Mouse (Mus musculus): ENCODE measurements at regions not wholly inside any gene's neighbourhood (a gene's known extent, or its start where the extent isn't known, plus 50 kb on each side); places are given as distances from the start of the nearest gene placed in this dataset.

DNA sequence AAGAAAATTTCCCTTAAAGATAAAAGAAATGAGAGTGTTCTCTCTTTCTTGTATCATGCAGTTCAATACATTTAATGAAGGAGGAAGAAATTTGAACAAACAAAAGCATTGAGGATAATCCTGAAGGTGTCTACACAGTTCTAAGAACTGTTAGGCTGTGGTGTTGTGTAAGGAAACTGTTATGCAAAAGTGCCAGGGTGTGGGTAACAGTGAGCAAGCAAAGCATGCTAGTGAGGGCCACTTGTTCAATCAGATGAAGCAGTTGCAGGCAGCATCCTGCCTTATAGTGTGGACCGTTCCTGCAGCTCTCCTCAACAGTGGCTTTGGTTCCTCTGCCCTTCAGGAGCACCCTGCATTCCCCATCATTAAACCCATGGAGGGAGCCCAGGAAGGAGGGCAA lies 177.1 kb upstream of the Marcks start:
- no peak for DNase-seq

DNA sequence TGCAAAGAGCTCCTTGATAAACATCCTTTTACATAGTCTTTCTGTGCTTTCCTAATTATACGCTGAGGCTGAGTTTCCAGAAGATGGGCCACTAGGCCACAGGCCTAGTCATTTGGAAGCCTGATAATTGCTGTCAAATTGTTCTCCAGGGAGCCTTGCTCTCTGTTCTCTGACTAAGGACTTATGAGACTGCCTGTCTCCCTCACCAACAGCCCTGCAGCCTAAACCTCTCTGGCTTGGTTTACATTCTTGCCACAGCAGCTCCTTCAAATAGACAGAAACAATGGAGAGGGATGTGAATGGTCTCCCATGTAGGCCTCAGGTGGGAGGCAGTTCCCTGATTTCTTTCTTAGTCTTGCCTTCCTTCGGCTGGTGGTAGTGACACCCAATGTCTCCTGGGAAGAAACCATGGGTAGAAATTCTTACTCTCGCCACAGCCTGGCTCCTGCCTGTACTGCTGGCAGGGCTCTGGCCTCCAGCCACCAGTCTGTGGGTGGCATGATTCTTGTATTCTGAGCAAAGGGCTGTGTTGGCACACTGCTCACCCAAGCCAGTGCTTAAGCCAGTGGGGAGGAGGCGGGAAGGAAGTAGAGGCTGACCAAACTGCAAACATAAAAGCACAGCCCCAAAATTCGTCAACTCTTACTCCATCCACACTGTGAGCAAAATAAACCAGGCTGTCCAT lies 176.2 kb upstream of the Marcks start:
- peak; percentile 79 to 88 for DNase-seq

DNA sequence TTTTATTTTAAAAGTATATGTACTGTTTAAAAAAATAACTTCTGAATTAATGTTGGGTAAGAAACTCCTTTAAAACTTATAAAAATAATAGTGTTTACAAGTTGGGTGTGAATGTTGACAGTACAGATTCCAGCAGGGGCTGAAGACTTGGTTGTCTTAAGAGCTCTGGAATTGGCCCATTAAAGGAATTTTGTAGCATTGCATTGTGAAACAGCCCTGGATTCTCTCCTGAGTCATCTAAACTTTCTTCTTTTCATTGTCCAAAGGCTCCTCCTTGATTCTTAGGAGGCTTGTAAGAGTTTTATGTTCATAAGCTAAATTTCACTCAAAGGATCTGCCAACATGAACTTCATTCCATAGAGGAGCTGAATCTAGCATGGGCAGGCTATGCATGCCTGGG lies 174.7 kb upstream of the Marcks start:
- DNase-seq = no peak

DNA sequence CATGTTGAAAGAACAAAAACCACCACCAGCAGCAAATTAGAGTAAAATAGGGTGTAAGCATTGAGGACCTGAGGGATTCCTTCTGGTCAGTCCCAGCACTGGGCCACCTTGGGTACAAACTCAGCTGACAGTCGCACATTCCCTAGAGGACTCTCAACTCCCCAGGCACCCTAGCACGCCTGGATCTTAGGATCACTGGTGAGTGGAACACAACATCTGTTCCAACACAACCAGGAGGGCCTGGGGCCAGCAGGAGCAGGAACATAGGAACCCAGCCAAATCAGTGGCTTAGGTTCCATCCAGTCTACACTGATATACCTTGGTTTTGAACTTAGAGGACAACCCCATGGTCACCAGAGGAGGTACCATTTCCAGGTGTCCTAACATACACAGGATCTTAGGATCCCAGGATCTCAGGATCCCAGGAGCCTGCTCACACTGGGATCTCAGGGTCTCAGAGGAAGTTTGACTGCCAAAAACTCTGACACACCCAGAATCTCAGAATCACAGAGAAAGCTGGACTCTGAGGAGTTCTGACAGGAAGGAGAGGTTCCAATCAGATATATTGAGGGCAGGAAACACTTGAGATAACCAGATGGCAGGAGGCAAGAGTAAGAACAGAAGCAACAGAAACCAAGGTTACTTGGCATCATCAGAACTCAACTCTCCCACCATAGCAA lies 171.7 kb upstream of the Marcks start:
- no peak for DNase-seq

DNA sequence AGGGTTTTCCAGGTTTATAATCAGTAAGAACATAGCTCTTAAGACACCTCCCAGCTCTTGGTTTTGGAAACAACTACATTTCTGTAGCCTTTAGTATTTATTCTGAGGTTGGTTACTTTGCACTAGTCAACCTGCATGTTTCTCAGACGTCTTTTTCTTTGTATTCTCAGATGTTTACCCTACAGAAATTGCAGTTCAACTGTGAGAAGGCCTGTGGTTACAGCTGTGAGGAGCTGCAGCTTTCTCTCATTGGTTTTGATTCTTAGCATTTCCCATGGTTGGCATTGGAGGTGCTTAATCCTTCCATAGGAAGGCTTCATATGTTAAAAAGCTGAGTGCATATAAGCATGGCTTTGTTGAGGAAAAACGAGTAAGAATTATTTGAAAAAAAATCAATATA lies 165.9 kb upstream of the Marcks start:
- DNase-seq = no peak

DNA sequence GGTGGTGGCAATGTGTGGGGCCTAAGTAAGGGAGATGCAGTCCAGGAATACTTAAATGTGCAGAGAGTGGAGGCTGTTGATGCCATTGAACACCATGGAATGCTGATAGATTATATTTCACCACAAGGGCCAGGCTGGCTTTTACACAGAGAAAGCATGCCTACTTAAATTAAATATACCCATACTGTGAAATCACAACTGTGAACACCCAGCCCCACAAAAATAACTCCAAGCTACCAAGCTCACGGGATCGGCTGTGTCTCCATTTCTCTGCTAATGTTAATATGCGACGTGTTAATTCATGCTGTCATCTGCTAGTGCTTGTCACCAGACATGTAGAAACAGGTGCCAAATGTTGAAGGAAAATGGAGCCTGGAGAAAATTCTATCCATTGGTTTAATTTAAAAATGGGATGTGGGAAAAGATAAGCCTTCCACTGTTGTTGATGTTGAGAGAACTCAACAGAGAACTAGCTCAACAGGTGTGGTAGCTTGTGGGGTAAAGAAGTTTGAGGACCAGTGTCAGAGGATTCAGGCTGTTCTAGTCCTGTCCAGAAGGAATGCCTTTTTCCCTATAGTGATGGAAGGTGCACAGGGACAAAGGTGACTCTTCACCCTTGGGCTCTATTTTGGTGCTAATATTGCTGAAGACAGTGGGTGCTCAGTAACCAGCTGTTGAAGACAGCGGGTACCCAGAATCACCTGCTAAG lies 161.6 kb upstream of the Marcks start:
- DNase-seq = no peak

DNA sequence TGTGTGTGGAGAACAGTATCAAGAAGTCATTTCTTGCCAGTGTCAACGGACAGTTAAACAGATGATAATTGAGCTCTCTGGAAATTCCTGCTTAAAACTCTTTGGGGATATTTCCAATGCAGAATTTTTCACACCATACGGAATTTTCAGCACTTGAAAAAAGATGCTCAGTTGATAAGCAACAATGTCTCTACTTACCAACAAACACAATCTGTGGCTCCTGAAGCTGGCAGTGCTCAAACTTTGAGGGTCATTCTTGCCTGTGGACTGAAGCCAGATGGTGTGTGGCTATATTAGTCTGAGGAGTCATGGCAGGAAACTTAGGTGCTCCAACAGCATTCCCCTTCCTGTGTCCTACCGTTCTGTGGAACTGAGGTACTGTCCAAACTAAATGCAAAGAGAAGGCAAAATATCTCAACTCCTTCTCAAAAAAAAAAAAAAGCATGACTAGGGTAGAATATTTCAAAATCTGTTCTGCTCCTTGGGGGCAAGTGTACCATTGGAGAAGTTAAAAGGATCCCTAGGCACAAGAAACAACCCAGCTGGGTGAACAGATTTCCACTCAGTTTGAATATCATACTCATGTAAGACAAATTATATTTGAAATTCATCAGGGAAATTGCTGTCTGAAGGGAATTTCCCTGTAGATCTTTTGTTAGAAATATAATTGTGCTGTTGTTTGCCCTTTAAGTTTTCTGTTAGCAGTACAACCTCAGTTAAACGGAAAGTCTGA lies 160.1 kb upstream of the Marcks start:
- DNase-seq = peak in 1 of 2 experiments; percentile 22

DNA sequence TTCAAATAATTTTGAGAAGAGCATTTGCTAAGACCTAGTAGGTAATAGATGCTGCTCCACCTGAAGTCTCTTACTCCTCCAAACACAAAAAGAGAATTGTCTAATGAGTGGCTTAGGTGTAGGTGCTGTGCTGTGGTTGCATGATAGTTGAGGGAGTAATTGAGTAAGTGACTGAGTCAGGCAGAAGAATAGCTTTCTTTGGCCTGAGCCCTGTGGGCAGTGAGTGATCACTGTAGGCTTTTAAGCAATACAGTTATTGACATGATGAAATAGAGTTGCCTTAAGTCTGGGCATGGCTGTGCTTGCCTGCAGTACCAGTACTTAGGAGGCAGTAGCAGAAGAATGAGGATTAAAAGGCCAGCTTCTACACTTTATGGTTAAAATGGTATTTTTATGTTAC lies 155.5 kb upstream of the Marcks start:
- DNase-seq = no peak

DNA sequence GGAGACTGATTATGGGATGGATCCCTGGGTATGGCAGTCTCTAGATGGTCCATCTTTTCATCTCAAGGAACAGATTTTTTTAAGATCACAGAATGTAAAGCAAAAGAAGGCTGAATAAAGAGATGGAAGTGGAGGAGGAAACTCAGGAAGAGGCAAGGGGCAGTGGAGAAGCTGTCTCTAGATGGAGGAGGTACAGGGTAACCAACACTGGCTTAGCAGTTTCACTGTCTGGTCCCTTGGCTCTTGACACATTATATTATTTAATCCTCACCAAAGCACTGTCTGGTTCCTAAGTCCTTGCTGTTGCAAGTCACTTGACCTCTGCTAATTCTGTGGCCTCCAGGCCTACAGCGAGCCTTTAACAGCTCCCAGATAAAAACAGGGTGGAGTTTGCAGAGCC lies 154.6 kb upstream of the Marcks start:
- DNase-seq = no peak

DNA sequence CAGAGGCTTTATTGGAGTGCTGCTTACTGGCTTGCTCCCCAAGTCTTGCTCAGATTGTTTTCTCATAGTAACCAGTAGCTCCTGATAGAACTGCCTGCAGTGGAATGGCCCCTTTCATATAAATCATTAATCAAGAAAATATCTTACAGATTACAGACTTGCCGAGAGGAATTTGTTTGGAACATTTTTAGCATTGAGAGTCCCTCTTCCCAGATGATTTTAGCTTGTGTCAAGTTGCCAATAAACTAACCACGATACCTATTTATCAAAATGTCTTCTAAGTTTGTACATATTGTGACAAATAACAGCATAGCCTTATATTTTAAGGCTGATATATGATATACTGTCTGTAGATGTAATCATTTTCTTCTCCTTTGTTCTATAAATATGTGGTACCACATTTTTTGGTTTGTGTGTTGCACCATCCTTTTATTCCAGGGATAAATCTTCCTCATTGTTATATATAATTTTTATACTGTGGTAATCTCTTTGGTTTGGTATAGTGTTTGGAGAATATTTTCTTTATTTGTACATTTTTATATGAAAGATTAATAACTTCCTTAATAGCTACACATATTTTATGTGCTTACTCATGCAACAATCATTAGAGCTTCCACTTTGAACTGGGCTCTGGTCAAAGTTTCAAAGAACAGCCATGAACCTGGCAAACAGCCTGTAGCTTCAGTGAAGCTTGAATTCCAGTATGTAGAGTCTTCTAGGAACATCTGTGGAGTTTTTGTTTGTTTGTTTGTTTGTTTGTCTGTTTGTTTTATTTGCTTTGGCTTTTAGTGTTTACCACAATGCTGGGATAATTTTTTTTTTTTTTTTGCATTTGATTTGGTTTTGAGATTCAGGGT lies 153.1 kb upstream of the Marcks start:
- no peak for DNase-seq

DNA sequence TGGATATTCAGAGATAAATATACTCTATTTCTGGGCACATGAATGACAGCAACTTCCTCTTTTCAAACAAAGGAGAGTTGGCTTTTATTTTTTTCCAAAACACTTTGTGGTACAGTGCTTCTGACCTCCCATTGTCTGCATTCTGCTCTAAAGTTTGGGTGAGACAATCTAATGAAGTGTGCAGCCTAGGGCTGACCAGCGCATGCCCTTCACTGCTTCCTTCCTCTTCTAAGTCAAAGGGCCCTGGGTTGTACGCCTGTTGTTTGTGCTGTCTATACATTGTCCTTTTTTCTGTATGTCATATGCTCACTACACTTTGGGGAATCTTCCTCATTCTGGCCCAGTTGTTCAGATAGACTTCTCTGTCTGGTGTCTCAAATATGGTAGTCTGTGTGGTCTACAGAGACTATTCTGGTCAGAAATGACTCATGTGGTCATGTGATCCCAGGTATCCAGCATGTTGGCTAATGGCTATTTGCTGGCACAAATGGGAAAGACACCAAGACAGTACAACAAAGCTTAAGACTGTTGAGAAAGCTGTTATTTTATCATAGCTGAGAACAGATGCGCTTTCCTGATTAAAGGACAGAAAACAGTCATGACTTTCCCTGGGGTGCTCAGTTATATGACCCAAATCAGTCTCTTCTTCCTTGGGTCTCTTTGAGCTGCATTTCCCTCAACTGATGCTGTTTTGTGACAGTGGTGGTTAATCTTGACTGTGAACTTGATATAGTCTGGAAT lies 151.4 kb upstream of the Marcks start:
- DNase-seq = no peak

DNA sequence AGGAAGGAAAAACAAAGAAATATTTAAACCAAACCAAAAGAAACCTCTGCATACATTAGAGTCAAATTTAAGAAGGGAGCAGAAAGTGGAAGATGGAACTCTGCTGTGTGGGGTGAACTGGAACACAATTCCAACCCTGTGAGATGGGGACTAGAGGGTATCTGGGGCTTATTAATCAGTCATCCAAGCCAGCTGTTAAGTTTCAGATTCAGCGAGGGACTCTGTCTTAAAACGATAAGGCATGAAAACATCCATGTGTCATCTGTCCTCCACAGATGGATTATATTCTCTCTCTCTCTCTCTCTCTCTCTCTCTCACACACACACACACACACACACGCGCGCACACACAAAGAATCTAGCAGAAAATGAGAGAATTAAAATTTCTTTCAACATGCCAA lies 147.6 kb upstream of the Marcks start:
- DNase-seq = no peak

DNA sequence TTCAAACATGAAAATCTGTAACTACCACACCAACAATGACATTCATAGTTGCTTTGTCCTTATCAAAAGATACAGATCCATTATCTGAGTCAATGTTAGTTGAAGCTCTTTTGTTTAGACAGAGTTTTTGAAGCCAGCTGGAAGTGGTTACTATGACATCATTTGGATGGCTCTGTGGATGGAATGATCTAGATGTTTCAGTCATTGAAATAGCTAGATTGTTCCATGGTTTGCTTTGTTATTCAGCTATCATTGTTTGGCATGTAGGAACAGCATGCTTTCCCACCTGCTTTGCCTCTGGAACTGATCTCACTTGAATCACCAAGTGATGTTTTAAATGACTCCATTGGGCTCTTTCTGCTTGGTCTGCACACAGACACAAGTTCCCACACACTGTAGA lies 144.2 kb upstream of the Marcks start:
- DNase-seq = no peak

DNA sequence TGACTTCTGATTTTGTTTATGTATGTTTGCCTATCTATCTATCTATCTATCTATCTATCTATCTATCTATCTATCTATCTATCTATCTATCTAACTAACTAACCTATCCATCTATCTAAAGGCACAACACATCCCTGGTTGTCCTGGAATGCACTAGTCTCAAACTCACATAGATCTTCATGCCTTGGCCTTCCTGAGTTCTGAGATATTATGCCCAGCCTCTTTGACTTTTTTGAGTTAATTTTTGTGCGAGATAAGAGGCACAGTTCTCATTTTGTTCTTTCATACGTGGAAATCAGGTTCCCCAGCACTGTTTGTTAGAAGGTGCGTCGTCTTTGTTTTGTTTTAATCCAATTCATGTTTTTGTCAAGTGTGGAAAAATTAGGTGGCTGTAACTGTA lies 142.1 kb upstream of the Marcks start:
- DNase-seq = no peak

DNA sequence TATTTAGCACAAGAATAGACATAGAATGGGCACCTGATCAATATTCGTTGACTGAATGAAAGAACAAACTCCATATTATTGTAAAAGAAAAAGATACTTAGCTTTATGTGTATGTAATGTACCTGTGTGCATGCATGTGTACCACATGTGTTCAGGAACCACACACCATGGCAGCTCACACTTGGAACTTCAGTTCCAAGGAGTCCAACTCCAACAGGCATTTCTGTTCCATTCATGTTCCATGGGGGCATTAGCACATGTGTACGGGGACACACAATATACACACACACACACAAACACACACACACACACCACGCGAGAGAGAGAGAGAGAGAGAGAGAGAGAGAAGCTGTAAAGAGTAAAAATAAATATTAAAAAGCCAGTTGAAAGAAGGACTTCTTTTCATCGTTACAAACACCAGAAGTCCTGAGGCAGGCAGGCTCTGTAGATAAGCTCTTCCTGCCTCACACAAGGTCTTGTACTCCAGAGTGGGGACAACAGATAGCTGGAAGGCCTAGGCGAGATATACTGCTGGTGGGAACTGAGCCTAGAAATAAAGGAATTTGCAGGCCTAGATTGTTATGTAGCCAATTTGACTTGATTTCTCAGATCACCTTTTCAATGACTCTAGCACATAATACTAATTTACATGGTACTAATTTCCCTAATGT lies 141.6 kb upstream of the Marcks start:
- no peak for DNase-seq

DNA sequence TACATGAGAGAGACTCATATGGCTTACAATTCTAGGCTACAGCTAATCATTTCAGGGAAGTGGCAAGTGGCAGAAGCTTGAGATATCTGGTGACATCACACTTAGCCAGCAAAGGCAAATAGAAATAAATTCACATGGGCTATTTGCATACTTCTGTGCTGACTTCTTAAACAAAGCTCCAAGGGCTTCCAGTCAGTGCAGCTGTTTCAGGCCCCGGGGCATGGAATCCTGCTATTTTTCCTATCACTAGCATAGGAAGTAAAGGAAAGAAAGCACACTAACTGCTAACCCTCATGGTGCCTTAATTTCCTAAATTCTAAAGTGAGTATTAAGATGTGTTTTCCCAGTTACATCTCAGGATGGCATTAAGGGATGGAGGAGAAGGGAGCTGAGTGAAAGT lies 140.6 kb upstream of the Marcks start:
- DNase-seq = no peak

DNA sequence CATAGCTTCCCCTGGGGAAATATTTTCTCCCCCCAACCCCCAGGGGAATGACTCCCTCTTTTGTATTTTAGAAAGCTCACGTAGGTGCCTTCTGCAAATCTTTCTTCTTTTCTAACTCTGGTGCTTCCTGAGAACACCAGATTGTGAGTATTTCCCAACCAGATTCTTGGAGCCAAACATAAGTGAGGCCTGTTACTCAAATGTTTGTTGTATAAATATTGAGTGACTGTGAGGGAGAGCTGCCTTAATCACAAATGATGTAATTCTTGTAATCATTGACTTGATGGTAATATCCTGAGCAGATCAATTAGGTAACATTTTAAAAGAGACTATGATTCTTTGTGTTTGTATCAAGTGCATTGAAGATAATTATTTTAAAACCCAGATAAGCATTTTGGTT lies 137.1 kb upstream of the Marcks start:
- DNase-seq = no peak

DNA sequence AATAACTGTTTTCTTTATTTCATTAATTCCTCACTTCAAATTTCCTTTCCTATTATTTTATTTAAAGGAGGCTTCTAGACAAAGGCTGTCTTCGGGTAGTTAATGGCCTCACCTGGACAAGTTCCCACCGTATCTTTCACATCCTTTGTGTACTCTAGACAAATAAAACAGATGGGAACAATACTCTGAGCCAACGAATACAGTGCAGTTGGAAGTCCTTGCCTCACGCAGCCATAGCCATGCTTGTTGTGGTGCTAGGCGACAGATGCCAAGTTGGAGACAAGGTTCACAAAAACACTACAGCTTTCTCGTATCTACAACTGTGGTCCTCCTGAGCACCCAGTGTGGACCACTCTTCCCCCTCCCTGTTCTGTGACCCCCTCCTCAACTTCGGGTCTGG lies 136.6 kb upstream of the Marcks start:
- peak in 1 of 2 experiments; percentile 14 for DNase-seq

DNA sequence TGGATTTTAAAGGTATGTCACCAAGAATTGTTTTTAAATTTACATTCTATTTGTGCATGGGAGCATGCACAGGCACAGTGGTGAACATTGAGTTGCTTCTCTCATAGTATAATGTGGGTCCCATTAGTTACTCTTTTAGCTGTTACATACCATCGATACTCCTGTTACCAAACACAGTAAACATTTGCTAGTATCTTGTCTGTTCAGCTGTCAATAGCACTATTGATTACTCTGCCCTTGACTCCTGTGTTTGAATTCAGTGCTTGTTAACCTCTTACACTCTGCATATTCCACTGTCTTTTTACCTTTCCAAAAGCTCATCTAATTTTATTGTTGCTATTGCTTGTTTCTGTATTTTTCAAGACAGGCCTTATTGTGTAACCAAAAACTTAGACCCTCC lies 133.2 kb upstream of the Marcks start:
- DNase-seq = no peak

DNA sequence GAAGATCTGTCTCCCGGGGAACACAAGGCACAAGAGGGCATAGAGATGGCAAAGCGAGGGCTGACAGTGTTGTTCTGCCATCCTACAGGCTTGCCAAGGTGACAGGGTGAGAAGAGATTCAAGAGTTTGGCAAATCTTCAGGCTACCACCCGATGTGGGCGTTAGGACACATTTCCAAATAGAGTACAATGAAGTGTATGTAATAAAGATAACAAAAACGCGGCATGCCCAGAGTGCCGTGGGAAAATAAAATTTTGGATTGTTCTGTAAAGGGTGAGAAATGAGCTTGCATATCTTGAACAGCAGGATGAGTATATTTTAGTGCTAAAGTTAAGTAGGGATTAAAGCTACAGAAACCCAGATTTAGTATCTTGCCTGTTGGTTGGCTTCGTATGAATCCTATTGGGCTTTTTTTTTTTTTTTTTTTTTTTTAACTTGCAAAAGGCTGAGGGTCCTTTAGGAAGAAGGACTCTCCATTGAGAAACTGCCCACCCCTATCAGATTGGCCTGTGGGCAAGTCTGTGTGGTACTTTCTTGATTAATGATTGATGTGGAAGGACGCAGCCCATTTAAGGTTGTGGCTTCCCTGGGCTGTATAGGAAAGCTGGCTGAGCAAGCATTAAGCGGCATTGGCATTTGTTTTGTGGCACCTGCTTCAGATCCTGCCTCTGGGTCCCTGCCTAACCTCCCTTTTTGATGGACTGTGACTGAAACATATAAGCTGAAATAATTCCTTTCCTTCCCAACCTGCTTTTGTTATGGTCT lies 131.7 kb upstream of the Marcks start:
- DNase-seq = peak; percentile 20 to 44

All from cerebellum, postnatal 14 days (tissue).